Mouse (Mus musculus) myocyte (in vitro differentiated cells): ENCODE results near the gene Pnpt1. TPM values are rescaled to one million over a fixed set of nuclear protein-coding genes. Genes with fewer than 3 reads are reported as not detected.

Experiments used
- H3K27me3 ChIP-seq: one replicate; pipeline ENCODE4 v1.6.1; 2011; ENCODE audit not compliant: control insufficient read depth, insufficient read depth, insufficient read length
- H3K36me3 ChIP-seq: one replicate; pipeline ENCODE4 v1.6.1; 2011; ENCODE audit not compliant: control insufficient read depth, insufficient read depth
- H3K4me2 ChIP-seq: one replicate; pipeline ENCODE4 v1.6.1; 2011; ENCODE audit warnings: low read depth, control low read depth
- H3K4me3 ChIP-seq: one replicate; pipeline ENCODE4 v1.5.1; 2011; ENCODE audit warnings: mild to moderate bottlenecking, control low read depth, moderate library complexity
- H3K79me2 ChIP-seq: one replicate; pipeline ENCODE4 v1.6.1; 2011; ENCODE audit not compliant: control insufficient read depth, insufficient read depth
- H3ac ChIP-seq: one replicate; pipeline ENCODE4 v1.6.1; 2011; ENCODE audit not compliant: control insufficient read depth, insufficient read length
- CEBPB ChIP-seq: IDR thresholded peaks from 2 replicates; pipeline ENCODE4 v1.6.1; 2011; ENCODE audit warnings: mild to moderate bottlenecking, moderate library complexity; ENCODE audit not compliant: poor library complexity, insufficient read depth, severe bottlenecking
- E2F4 ChIP-seq: IDR thresholded peaks from one replicate; pipeline ENCODE4 v1.6.1; 2011; ENCODE audit warnings: mild to moderate bottlenecking, control low read depth, moderate library complexity; ENCODE audit not compliant: insufficient read depth
- MAX ChIP-seq: IDR thresholded peaks from one replicate; pipeline ENCODE4 v1.6.1; 2011; ENCODE audit warnings: low read depth, mild to moderate bottlenecking, control low read depth
- MYOD1 ChIP-seq, 3 experiments: IDR thresholded peaks; one replicate each; pipeline ENCODE4 v1.6.1; 2011; ENCODE audit warnings: control low read depth in 2 of 3, low read depth in 2 of 3, mild to moderate bottlenecking in 2 of 3, moderate library complexity in 1 of 3; ENCODE audit not compliant: insufficient read length in 2 of 3, control insufficient read depth in 1 of 3
- MYOG ChIP-seq, 3 experiments: IDR thresholded peaks; one replicate each; pipeline ENCODE4 v1.6.1; 2011; ENCODE audit warnings: control low read depth in 2 of 3, low read depth in 2 of 3, mild to moderate bottlenecking in 2 of 3; ENCODE audit not compliant: insufficient read length in 2 of 3, control insufficient read depth in 1 of 3, insufficient read depth in 1 of 3
- POLR2A ChIP-seq: IDR thresholded peaks from one replicate; pipeline ENCODE4 v1.6.1; 2011; ENCODE audit warnings: low read depth, mild to moderate bottlenecking, control low read depth, moderate library complexity; ENCODE audit not compliant: insufficient read length
- POLR2AphosphoS2 ChIP-seq: IDR thresholded peaks from one replicate; pipeline ENCODE4 v1.6.1; 2011; ENCODE audit warnings: low read depth, control low read depth; ENCODE audit not compliant: insufficient read length
- REST ChIP-seq: IDR thresholded peaks from one replicate; pipeline ENCODE4 v1.6.1; 2011; ENCODE audit warnings: mild to moderate bottlenecking, control low read depth, moderate library complexity; ENCODE audit not compliant: insufficient read depth, insufficient read length
- SRF ChIP-seq: IDR thresholded peaks from one replicate; pipeline ENCODE4 v1.6.1; 2011; ENCODE audit warnings: low read depth; ENCODE audit not compliant: control insufficient read depth, insufficient read length
- TCF12 ChIP-seq: IDR thresholded peaks from one replicate; pipeline ENCODE4 v1.6.1; 2011; ENCODE audit warnings: mild to moderate bottlenecking, control low read depth; ENCODE audit not compliant: poor library complexity, insufficient read depth, severe bottlenecking
- TCF3 ChIP-seq: IDR thresholded peaks from one replicate; pipeline ENCODE4 v1.6.1; 2011; ENCODE audit warnings: low read depth, control low read depth; ENCODE audit not compliant: insufficient read length
- USF1 ChIP-seq: IDR thresholded peaks from one replicate; pipeline ENCODE4 v1.6.1; 2011; ENCODE audit warnings: low read depth, mild to moderate bottlenecking, control low read depth, moderate library complexity
- polyA plus RNA-seq: library from polyadenylated mRNA; unstranded; fragments of >200 nt; fragmentation: generic; extraction: Trizol; gene quantifications from one replicate; pipeline ENCODE4 v1.2.1, GENCODE M21; 2012; ENCODE audit warnings: missing spikeins

Pnpt1 gene
- polyA plus RNA-seq, 1 experiment, result 5.2 TPM

DNA sequence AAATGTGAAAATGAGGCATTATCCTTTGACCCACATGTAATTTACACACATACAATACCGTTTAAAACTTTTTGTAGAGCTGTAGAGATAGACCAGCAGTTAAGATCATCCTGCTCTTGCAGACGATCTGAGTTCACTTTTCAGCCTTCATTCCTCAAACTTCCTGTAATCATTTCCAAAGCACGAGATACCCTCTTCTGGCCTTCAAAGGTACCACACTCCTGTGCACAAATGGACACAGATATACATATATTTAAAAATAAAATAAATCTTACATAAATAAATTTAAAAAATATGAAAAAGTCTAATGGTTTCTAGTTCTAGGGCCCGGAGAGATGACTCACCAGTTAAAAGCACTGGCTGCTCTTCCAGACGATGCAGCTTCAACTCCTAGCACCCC lies 73.1 kb downstream of the Pnpt1 start:
- Histone ChIP-seq H3K27me3 (no peaks in the 10 kb centered on the region), H3K4me2 (no peak overlapping the region), H3K36me3 (peaks cover 28% of the 10 kb centered on the region), H3K79me2 (no peaks in the 10 kb centered on the region), H3ac (no peak overlapping the region), H3K4me3 (no peak overlapping the region)
- TF ChIP-seq TCF12 (no peak), MYOG (IDR thresholded peaks at IDR 0.05; ENCODE audit: control insufficient read depth in 1 of 3, insufficient read depth in 1 of 3, insufficient read length in 2 of 3, low read depth in 2 of 3) (no peak), TCF3 (no peak), POLR2AphosphoS2 (no peak), SRF (no peak), MYOD1 (IDR thresholded peaks at IDR 0.05; ENCODE audit: control insufficient read depth in 1 of 3, insufficient read length in 2 of 3, low read depth in 2 of 3) (no peak), CEBPB (no peak), POLR2A (no peak), USF1 (no peak), REST (no peak), MAX (no peak), E2F4 (no peak)

DNA sequence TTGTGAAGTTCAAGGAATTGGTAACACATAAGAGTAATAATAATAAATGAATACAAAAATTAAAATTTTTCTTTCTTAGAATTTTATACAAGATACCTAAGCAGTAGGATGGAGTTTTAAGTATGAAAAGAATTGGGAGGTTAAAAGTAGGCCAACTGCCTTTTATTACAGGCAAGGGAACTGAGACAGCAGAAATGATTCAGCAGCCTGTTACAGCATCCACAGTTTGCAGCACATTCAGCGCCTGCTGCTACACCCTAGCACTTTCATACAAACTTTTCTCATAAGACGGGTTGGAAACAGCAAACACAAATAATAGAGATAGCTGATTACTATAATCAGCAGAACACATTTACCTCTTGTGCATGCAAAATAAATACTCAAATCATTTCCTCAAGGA lies 79.2 kb downstream of the Pnpt1 start:
- Histone ChIP-seq H3K36me3 (peaks cover 57% of the 10 kb centered on the region), H3K4me2 (no peak overlapping the region), H3K4me3 (no peak overlapping the region), H3ac (no peak overlapping the region), H3K79me2 (no peaks in the 10 kb centered on the region), H3K27me3 (no peaks in the 10 kb centered on the region)
- TF ChIP-seq TCF12, result no peak
- TF ChIP-seq POLR2AphosphoS2, result no peak
- no peak for TF ChIP-seq POLR2A
- no peak for TF ChIP-seq REST
- TF ChIP-seq USF1, result no peak
- TF ChIP-seq MYOD1 (IDR thresholded peaks at IDR 0.05; ENCODE audit: control insufficient read depth in 1 of 3, insufficient read length in 2 of 3, low read depth in 2 of 3), result no peak
- TF ChIP-seq CEBPB, result no peak
- TF ChIP-seq E2F4, result no peak

Other genes starting within 250 kb of the Pnpt1 start
- gene Ppp4r3b, start 42.1 kb downstream of the Pnpt1 start, polyA plus RNA-seq, result 6.0 TPM
- gene Cfap36, start 116.7 kb downstream of the Pnpt1 start, polyA plus RNA-seq, result 17.6 TPM
- gene Ccdc88a, start 242.9 kb downstream of the Pnpt1 start, polyA plus RNA-seq, result 3.0 TPM